Mouse (Mus musculus) ovary, postnatal 14 days (tissue): Measurements from ENCODE around the gene Runx2.

Experiments used
- DNase-seq: peaks from one replicate; pipeline ENCODE4 v3.0.0; 2022; ENCODE audit warnings: low spot score

Runx2 gene

DNA sequence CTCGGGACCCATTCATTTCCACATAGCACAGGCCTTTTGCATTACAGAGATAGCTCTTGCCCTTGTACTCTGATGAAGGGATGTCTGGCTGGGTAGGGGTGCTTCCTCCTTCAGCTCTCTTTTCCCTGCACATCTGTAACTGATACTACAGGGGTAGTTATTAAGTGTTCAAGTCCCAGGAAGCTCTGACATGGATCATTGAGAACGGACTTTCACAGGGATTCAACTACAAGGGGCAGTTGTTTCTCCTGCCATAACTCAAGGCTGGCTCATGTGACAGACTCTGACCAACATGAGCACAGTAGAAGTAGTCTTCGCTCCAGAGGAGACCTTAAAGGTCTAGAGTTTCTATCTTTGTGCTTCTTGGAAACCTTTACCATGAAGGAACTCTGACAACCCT is 226.1 kb downstream of the Runx2 start:
- DNase-seq, result no peak

GRCm38 (mm10) chr17:44588020-44588419 is 226.6 kb downstream of the Runx2 start:
- no peak for DNase-seq

DNA sequence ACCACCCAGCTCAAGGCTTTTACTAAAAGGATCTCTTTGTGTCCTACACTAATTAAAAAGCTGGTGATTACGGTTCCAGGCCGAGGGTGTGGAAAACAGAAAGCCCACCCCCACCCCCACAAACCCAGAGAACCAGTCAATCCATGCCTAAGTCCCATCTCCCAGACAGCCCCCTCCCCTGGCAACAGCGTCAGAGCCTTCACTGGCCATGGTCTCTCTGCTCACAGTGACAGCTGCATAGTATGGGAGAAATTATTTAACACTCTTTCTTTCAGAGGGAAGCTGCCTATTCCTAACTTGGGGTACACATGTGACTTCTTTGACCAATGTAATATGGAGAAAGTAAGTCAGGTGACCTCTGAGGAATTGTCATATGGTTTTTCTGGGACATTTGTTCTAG is 228.4 kb downstream of the Runx2 start:
- DNase-seq, result no peak

GRCm38 (mm10) chr17:44584781-44585180 is 229.8 kb downstream of the Runx2 start:
- no peak for DNase-seq

DNA sequence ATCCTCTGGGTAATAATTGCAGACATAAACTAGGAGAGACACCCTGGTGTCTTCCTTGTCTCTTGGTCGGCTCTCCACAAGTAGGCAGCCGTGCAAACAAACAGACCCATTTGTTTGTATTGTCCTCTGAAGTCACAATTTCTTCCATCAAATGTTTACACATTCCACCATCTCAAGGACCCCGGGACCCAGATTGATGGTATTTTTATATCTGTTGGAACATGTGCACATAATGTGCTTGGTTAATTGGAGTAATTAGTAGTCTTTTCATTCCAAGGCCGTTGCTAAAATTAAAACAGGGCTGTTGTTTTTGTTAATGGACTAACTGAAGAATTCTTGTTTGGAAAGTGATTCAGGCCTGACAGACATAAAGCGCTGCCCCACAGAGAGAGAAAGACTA is 236.8 kb downstream of the Runx2 start:
- no peak for DNase-seq

DNA sequence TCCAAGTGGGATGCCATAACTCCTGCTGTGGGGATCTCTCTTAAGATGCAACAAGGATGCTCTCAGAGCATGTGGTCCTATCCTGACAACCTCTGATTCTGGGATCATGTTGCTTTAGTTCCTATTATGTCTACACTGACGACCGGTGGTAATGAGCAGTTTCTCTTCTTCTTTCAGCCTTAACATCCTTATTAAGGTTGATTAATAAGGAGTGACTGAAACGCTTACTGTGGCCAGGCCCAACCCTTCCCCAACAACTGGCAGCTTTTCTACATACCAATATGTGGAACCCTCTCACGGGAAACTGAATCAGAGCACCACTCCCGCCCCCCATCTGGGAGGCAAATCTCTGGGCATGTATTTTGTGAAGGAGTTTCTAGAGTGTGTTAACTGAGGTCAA is 243.7 kb downstream of the Runx2 start:
- no peak for DNase-seq

DNA sequence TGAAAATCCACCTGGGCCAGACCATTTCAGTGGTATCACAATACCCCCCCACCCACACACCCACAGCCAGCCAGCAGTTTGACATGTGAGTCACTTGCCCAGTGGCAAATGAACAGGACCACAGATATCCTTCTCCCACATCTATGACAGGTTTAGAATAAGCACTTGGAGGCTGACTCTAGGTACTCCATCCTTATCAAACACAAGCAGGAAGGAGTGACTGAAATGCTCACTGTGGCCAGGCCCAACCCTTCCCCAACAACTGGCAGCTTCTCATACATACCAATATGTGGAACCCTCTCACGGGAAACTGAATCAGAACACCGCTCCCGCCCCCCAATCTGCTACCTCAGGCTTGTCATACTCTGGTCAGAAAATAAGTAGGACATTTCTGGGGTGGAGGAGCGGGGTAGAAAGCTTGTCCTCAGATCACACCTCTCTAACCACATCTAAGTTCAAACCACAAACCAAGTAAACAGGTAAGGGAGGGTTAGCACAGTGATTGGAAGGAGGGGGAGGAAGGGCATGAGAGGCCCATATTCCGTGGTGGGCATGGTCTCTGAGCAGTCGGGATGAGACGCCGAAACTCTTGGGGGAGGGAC is 245.5 kb downstream of the Runx2 start:
- DNase-seq, result no peak

- no peak for DNase-seq
Observed at GRCm38 (mm10) chr17:44566992-44567391, 247.6 kb downstream of the Runx2 start.

GRCm38 (mm10) chr17:44565884-44566515 is 248.6 kb downstream of the Runx2 start:
- DNase-seq, result no peak

DNA sequence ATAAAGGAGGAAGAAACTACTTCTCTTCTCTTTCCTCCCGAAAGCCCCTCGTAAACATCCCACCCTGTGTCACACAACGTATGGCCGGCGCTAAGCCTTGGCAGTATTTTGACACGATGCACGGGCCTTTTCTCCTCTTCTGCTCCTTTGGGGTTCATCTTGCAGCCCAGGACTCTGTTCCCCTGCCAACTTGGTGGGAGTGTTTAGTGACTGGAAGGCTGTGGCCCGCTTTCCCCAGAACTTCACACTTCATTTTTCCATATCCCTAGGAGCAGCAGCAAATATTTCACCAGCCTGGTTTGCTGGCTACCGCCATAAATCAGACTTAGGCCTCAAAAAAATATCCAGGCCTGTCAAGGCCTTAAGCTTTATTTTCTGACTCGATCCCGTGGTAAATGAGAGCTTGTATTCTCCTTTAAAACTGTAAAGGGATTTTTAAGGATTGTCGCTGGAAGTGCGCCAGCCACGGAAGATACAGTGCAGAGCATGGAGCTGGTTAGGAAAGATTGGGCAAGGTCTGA is 249.2 kb downstream of the Runx2 start:
- DNase-seq, result no peak

- DNase-seq, result no peak
Observed at GRCm38 (mm10) chr17:44564611-44565198, 249.9 kb downstream of the Runx2 start.

- no peak for DNase-seq
Observed at GRCm38 (mm10) chr17:44560016-44560415, 254.6 kb downstream of the Runx2 start.

DNA sequence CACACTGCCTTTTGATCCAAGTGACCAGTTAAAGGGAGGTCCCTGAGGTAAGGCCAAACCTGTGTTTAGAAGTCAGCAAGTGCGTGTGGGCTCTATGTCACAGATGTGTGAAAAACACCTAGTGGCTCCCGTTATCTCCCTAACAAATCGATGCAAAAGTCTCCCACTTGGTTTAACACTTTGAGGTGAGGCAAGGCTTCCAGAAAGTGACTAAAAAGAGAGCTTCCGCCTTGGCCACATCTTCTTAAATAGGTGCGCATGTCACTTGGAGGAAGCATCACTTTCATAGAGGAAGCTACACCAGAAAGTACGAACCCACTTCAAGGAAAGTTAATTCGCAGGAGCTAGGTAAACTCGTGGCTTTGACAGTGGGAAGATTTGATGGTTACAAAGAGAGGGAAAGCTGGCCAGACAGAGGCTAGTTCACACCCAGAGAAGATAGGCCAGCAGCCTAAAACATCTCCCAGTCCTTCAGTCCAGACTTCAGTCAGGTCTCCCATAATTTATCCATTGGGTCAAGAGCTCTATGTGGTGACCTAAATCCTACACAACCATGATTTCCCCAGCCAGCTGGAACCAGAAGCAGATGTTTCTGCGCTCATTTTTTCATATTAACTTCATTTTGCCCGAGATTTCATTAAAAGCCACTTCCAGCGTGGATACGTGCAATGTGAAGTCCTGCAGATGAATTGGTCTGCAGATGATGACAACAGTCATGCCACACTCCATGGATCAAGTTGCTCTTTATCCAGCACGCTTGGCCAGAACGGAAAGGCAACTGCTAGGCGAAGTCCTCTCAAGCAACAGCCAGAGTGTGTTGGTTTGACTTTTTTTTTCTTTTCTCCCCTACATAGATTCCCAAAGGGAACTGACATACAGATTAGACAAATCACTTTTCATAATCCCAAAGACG is 257.1 kb downstream of the Runx2 start:
- no peak for DNase-seq

DNA sequence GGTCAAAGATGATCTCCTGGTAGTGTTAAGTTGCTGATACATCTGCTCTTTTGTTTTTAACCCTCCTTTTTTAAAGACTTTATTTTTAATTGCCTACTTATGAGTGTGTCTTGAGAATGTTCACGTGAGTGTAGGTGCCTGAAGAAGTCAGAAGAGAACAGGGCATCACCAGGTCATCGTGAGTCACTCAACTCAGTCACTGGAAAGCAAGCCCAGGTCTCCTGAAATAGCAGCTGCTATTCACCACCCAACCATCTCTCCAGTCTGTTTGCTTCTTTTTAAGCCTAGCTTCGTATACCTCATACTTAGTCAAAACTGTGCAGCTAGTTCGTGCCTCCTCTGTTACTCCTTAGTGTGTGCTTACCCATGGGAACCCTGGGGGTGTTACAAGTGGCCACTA is 259.7 kb downstream of the Runx2 start:
- DNase-seq, result no peak

DNA sequence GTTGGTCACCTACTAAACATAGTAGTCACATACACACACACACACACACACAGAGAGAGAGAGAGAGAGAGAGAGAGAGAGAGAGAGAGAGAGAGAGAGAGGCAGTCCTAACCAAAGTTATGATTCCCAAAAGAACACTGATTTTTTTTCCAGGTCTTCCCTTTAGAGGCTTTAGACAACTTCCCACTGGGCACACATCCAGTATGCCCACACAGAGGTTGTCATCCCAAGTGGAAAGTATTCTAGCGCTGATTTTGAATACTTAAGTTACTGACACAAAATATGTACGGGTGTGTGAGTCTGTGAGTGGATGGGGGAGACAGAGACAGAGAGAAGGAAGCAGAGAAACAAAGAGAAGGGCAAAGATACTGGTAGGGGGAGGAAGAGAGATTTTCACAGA is 265.0 kb downstream of the Runx2 start:
- no peak for DNase-seq

- DNase-seq, result no peak
Observed at GRCm38 (mm10) chr17:44547922-44548321, 266.7 kb downstream of the Runx2 start.

GRCm38 (mm10) chr17:44546801-44547200 is 267.8 kb downstream of the Runx2 start:
- DNase-seq, result no peak

DNA sequence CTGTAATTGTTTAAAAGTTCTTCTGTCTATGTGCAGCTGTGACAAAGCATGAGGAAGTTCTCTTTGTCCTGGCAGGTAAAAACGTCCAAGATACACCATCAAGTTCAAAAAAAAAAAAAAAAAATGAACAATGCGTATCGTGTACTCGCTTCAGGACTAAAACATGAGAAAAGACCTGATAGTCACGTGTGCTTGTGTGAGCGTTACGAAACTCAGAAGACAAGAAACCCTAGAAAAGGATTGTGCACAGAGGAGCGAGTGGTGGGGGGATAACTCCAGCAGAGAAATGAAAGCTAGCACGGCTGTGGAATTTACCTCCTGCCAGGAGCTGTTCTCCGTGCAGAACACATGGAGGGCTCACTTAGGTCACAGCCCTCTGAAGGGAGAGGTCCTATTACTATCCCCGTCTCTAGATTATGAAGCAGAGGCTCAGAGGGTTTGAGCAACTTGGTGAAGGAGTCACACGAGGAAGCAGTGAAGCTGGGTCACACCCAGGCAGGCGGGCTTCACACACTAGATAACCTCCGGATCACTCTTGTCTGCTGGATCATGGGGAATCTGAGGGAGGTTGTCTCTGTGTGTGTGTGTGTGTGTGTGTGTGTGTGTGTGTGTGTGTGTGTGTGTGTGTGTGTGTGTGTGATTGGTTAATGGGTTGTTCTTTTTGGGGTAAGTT is 269.3 kb downstream of the Runx2 start:
- no peak for DNase-seq

GRCm38 (mm10) chr17:44542706-44543105 is 271.9 kb downstream of the Runx2 start:
- DNase-seq, result no peak

DNA sequence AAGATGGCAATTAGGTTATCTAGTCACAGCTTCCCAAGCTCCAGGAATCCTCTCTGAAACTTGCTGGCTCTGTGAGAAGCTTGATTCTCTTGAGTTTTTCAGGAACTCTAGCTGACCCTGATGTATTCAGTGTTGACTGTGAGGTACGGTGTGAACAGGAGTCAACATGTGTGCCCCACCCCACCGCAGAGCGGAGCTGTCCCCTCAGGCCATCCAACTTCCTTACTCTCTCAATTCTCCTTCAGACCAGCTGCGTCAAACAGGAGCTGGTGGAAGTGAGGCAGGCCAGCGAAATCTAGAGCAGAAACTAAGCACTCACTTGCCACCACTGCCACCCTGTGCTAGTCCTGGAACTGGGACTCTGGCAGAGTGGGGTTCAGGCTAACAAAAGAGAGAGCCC is 273.9 kb downstream of the Runx2 start:
- no peak for DNase-seq

GRCm38 (mm10) chr17:44538921-44539320 is 275.7 kb downstream of the Runx2 start:
- DNase-seq, result no peak

- no peak for DNase-seq
Observed at GRCm38 (mm10) chr17:44530000-44530399, 284.6 kb downstream of the Runx2 start.
